Mouse (Mus musculus): ENCODE results near the gene Map2k4. TPM values are rescaled to one million over a fixed set of nuclear protein-coding genes. Genes with fewer than 3 reads are reported as not detected.

Map2k4 gene
- total RNA-seq, 1 experiment from 2014 or later = 34.9 TPM

DNA sequence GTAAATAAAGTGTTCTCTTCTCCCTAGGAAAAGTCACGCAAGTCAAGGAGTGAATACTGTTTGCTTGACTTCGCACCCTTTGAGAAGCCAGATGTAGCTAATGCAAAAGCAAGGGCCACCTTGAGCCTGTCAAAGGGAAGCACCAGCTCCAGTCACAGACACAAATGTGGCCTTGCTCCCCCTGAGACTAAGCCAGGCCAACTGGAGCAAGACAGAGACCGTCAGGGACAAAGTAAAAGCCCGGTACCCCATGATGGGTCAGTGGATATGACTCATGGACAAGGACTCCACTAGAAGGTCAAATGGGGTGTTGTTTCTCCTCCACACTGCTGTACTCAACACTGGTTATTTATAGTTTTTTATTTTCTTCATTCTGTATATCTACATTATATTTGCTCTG lies 59.2 kb downstream of the Map2k4 start:
- no peak for ATAC-seq (replicated peaks; ENCODE audit: insufficient number of reproducible peaks, low FRiP score, low TSS enrichment, poor library complexity, severe bottlenecking)

GRCm38 (mm10) chr11:65723715-65724114 lies 64.4 kb downstream of the Map2k4 start:
- ATAC-seq (replicated peaks; ENCODE audit: insufficient number of reproducible peaks, low FRiP score, low TSS enrichment, poor library complexity, severe bottlenecking) = no peak

DNA sequence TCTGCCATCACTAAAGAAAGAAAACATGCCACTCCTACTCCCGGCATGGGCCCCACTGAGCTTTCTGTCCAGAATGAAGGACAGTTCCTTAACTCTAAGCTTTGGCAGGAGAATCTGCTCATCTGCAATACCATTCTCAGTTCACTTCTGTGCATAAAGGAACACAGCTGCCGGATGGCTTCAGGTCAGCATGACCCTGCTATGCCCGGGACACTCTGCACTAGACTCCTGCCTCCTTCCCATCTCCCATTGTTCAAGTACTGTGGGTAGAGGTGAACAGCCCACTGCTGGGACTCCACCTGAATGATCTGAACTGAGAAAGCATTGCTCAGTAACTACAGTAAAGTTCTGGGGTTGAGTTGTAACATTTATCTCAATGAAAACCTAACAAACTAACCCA lies 66.5 kb downstream of the Map2k4 start:
- no peak for ATAC-seq (replicated peaks; ENCODE audit: insufficient number of reproducible peaks, low FRiP score, low TSS enrichment, poor library complexity, severe bottlenecking)

DNA sequence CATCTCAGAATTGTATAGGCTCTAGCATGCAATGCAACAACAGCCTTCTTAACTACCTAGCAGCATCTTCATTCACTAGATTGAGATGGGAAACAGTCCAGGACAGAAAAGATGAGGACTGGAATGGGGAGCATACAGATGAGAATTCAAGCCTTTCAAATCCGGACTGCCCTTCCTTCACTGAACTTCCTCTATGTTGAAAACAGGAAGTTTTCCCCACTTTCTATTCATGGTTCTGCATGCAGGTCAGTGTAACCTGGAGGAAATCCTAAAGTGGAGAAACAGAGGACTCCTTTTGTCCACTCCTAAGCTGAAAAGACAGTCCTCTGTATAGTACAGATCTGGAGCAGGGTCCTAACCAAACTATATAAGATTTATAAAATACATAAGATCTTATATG lies 68.1 kb downstream of the Map2k4 start:
- ATAC-seq (replicated peaks; ENCODE audit: insufficient number of reproducible peaks, low FRiP score, low TSS enrichment, poor library complexity, severe bottlenecking) = no peak

GRCm38 (mm10) chr11:65713830-65714229 lies 74.3 kb downstream of the Map2k4 start:
- ATAC-seq (replicated peaks; ENCODE audit: insufficient number of reproducible peaks, low FRiP score, low TSS enrichment, poor library complexity, severe bottlenecking) = no peak

- ATAC-seq (replicated peaks; ENCODE audit: insufficient number of reproducible peaks, low FRiP score, low TSS enrichment, poor library complexity, severe bottlenecking) = no peak
Observed at GRCm38 (mm10) chr11:65712754-65713306, 75.3 kb downstream of the Map2k4 start.

GRCm38 (mm10) chr11:65706784-65707183 lies 81.3 kb downstream of the Map2k4 start:
- no peak for ATAC-seq (replicated peaks; ENCODE audit: insufficient number of reproducible peaks, low FRiP score, low TSS enrichment, poor library complexity, severe bottlenecking)

GRCm38 (mm10) chr11:65706176-65706575 lies 81.9 kb downstream of the Map2k4 start:
- ATAC-seq (replicated peaks; ENCODE audit: insufficient number of reproducible peaks, low FRiP score, low TSS enrichment, poor library complexity, severe bottlenecking) = no peak

DNA sequence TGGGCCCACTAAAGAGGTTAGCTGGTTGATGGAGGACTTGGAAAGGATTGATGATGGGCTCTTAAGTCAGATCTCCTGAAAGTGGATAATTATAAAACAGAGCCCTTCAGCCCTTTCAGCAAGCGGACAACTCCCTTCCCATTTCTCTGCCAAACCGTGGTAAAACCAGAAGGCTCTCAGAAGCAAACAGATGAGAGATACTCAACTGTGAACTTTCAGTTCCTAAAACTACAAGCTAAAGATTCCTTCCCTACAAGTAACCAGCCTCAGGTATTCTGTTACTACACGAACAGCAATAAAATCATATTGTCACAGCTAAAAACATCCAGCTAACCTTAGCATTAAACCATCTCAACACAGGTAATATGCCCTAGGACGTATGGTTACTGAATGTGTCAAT lies 83.2 kb downstream of the Map2k4 start:
- ATAC-seq (replicated peaks; ENCODE audit: insufficient number of reproducible peaks, low FRiP score, low TSS enrichment, poor library complexity, severe bottlenecking) = no peak

GRCm38 (mm10) chr11:65678824-65679402 lies 109.2 kb downstream of the Map2k4 start:
- ATAC-seq (replicated peaks; ENCODE audit: insufficient number of reproducible peaks, low FRiP score, low TSS enrichment, poor library complexity, severe bottlenecking) = no peak

- no peak for ATAC-seq (replicated peaks; ENCODE audit: insufficient number of reproducible peaks, low FRiP score, low TSS enrichment, poor library complexity, severe bottlenecking)
Observed at GRCm38 (mm10) chr11:65667348-65667969, 120.6 kb downstream of the Map2k4 start.

DNA sequence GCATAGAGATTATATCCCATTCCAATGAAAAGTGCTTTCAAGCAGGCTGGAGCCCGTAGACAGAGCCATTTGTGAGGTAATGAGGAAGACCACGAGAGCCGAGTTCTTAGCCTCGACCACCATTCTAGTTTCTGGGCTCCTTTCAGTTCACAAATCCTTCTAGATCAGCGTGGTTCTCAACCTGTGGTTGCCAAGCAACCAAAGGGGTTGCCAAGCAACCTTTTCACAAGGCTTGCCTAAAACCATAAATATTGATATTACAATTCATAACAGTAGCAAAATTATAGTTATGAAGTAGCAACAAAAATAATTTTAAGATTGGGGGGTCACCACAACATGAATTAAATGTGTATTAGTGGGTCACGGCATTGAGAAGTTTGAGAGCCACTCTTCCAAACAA lies 123.2 kb downstream of the Map2k4 start:
- ATAC-seq (replicated peaks; ENCODE audit: insufficient number of reproducible peaks, low FRiP score, low TSS enrichment, poor library complexity, severe bottlenecking) = no peak

DNA sequence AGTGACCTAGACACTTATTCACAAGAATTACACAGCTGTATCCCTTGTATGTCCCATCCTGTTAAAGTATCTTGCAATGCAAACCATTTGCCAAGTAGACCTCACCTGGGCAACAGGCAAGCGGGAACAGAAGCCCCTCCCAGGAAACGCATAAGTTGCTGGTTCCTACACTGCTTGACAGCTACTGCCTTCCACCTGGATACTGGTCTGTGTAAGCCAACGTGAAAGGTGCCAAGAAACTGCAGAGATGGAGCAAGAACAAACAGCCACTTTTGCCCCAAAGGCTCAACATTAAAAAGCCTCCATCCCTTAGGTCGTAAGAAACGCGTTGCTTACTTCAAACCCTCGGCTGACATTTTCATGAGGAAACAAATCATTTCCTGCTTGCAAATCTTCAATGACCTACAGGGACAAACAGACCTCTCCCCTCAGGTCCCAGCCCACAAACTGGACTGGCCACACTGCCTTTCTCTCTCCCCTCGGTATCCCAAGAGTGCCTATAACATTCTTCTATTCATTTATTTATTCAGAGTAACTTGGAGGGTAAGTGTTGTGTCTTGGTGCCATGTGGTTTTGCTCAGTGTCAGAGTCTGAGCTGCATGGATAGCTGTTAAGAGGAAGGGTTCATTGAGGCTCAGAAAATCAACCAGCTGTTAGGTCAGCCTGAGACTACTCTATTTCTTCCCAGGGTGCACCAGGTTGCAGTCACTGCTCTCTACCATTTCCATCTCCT lies 126.1 kb downstream of the Map2k4 start:
- ATAC-seq (replicated peaks; ENCODE audit: insufficient number of reproducible peaks, low FRiP score, low TSS enrichment, poor library complexity, severe bottlenecking) = no peak

- ATAC-seq (replicated peaks; ENCODE audit: insufficient number of reproducible peaks, low FRiP score, low TSS enrichment, poor library complexity, severe bottlenecking) = no peak
Observed at GRCm38 (mm10) chr11:65653932-65654331, 134.2 kb downstream of the Map2k4 start.

GRCm38 (mm10) chr11:65651426-65651825 lies 136.7 kb downstream of the Map2k4 start:
- no peak for ATAC-seq (replicated peaks; ENCODE audit: insufficient number of reproducible peaks, low FRiP score, low TSS enrichment, poor library complexity, severe bottlenecking)

GRCm38 (mm10) chr11:65649956-65650715 lies 138.0 kb downstream of the Map2k4 start:
- ATAC-seq (replicated peaks; ENCODE audit: insufficient number of reproducible peaks, low FRiP score, low TSS enrichment, poor library complexity, severe bottlenecking) = no peak

DNA sequence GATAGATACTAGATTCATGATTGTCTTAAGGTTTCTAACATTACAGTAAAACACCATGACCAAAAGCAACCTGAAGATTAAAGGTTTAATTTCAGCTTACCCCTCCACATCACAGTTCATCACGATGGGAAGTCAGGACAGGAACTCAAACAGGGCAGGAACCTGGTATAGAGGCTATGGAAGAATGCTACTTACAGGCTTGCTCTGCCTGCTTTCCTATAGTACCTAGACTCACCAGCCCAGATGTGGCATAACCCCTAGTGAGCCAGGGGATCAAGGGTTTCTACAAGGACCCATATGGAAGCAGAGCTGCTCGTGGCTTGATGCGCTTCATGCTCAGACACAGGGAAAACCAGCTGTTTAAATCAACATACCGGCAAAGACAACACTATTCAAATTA lies 138.6 kb downstream of the Map2k4 start:
- ATAC-seq (replicated peaks; ENCODE audit: insufficient number of reproducible peaks, low FRiP score, low TSS enrichment, poor library complexity, severe bottlenecking) = no peak

DNA sequence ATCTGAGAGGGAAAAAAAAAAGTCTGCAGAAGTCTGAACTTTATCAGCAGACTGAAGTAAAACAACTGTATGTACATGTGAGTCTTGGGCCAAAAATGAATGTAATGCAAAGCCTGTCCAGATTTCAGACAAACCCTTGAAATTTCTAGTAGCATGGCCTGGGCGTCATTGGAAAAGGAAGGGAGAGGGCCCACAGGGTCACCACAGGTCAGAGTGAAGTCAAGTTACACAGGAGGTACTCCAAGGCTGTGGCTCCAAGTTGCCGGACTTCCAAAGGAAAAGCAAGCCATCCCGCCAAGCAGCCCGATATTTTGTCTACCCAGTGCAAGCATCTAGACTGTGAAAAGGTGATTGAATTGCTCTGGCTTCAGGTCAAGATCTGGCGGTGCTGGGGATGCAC lies 141.8 kb downstream of the Map2k4 start:
- no peak for ATAC-seq (replicated peaks; ENCODE audit: insufficient number of reproducible peaks, low FRiP score, low TSS enrichment, poor library complexity, severe bottlenecking)

DNA sequence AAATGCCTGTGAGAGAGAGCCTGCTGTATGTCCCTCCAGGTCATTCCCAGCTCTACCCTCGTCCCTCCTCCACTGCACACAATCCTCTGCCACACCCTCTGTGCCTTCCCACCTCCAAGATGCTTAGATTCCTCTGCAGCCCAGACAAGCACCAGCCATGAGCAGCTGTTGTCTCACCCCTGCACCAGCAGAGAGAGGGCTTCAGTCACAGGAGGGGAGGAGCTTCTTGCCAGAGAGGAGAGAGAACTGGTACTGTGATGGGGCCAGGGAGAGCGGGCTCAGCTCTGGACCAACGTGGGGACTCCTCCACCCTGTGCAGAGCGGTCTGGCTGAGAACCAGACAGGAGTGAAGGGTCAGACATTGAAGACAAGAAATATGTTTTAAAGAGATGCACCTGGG lies 143.6 kb downstream of the Map2k4 start:
- no peak for ATAC-seq (replicated peaks; ENCODE audit: insufficient number of reproducible peaks, low FRiP score, low TSS enrichment, poor library complexity, severe bottlenecking)

Measured in monocyte, adult 5-6 weeks (primary cell).